10 mouse cellular contexts compared by ENCODE assay signal in genomic region chr2:44147971-44148370, GRCm38 (mm10).
DNase-seq lines count a peak whose midpoint lies in the region; ATAC-seq lines count a peak whose summit lies in the region.
"Had no signal": no experiment of that assay in that cellular context is flagged by ENCODE, and none has a peak within 500 bp of the region (broad histone marks: within the 10 kb centered on the region; RNA-seq: fewer than 3 reads in every experiment).

No protein-coding gene starts in this region.

- WGBS in heart, embryonic 10.5 days = 49% methylated on average over 7 of the region's 7 CpGs
- WGBS in lung, embryonic 15.5 days = 33% methylated on average over 7 of the region's 7 CpGs
- 38% methylated on average over 7 of the region's 7 CpGs for WGBS in forebrain, embryonic 16.5 days

- no peak overlapping the region for H3K4me2 ChIP-seq in lung, embryonic 15.5 days
- H3K4me2 ChIP-seq in forebrain, embryonic 16.5 days (ENCODE audit: low read length) = no peak overlapping the region

- H3K4me3 ChIP-seq in heart, embryonic 10.5 days = no peak overlapping the region
- no peak overlapping the region for H3K4me3 ChIP-seq in lung, embryonic 15.5 days
- H3K4me3 ChIP-seq in forebrain, embryonic 16.5 days (replicated peaks; ENCODE audit: low read length) = no peak overlapping the region

- no peaks in the 10 kb centered on the region for H3K9me3 ChIP-seq in heart, embryonic 10.5 days
- H3K9me3 ChIP-seq in lung, embryonic 15.5 days = no peaks in the 10 kb centered on the region
- no peaks in the 10 kb centered on the region for H3K9me3 ChIP-seq in forebrain, embryonic 16.5 days (ENCODE audit: control insufficient read depth, low read length)

- peak; percentile 27 to 48 for DNase-seq in heart, adult 18-20 months
- DNase-seq in heart, embryonic 10.5 days (ENCODE audit: low spot score) = no peak
- DNase-seq in lung, adult 18-20 months = no peak
- peak; percentile 28 for DNase-seq in gastrocnemius, postnatal 25 days
- DNase-seq in kidney, postnatal 4 days = peak; percentile 20 to 44
- DNase-seq in layer of hippocampus, adult 9-10 months (ENCODE audit: low spot score) = no peak
- DNase-seq: layer of hippocampus, postnatal 36 days; thymus, postnatal 25 days had no signal

- no peaks in the 10 kb centered on the region for H3K27me3 ChIP-seq in heart, embryonic 10.5 days (ENCODE audit: insufficient read depth, poor library complexity, severe bottlenecking)
- H3K27me3 ChIP-seq in lung, embryonic 15.5 days = no peaks in the 10 kb centered on the region
- no peaks in the 10 kb centered on the region for H3K27me3 ChIP-seq in forebrain, embryonic 16.5 days (replicated peaks; ENCODE audit: control insufficient read depth, insufficient read depth, low read length)

- no peaks in the 10 kb centered on the region for H3K4me1 ChIP-seq in heart, embryonic 10.5 days
- H3K4me1 ChIP-seq in lung, embryonic 15.5 days = peaks cover 7% of the 10 kb centered on the region
- no peaks in the 10 kb centered on the region; the same call in 1 of the 2 replicates for H3K4me1 ChIP-seq in forebrain, embryonic 16.5 days (replicated peaks; ENCODE audit: control insufficient read depth, insufficient read depth, low read length)

- ATAC-seq in lung, embryonic 15.5 days (ENCODE audit: borderline replicate concordance, extremely low read depth, low FRiP score, low TSS enrichment) = no peak
- ATAC-seq in forebrain, embryonic 16.5 days = no peak

- H3K36me3 ChIP-seq in heart, embryonic 10.5 days = no peaks in the 10 kb centered on the region
- no peaks in the 10 kb centered on the region for H3K36me3 ChIP-seq in lung, embryonic 15.5 days
- H3K36me3 ChIP-seq in forebrain, embryonic 16.5 days (ENCODE audit: control insufficient read depth, insufficient read depth) = no peaks in the 10 kb centered on the region

- H3K9ac ChIP-seq in lung, embryonic 15.5 days = no peak overlapping the region
- H3K9ac ChIP-seq in forebrain, embryonic 16.5 days (replicated peaks; ENCODE audit: low read depth, low read length) = no peak overlapping the region

- no peak overlapping the region for H3K27ac ChIP-seq in heart, embryonic 10.5 days
- H3K27ac ChIP-seq in lung, embryonic 15.5 days = peak overlapping the region; percentile 95
- H3K27ac ChIP-seq in forebrain, embryonic 16.5 days (ENCODE audit: low read length) = no peak overlapping the region

Comparison
In these comparisons a context has a peak if more than half of its experiments do, and no peak if none do; other contexts are left out.
1. DNase-seq: peak in heart, adult 18-20 months (2 of 2), gastrocnemius, postnatal 25 days (single experiment) and kidney, postnatal 4 days (2 of 2); none in heart, embryonic 10.5 days (single experiment), lung, adult 18-20 months (0 of 2) and layer of hippocampus, adult 9-10 months (single experiment).